Mouse (Mus musculus): ENCODE results near the gene Mfsd4a.
A peak's percentile ranks its signal among the peaks of the same experiment; 100 is the strongest.

The Mfsd4a gene

GRCm38 (mm10) chr1:131990083-131990760 is 77.6 kb downstream of the Mfsd4a start:
- no peak for DNase-seq (ENCODE audit: low spot score in 2 of 2)

- DNase-seq (ENCODE audit: low spot score in 2 of 2), result no peak
Measured at GRCm38 (mm10) chr1:131989476-131989875, 78.4 kb downstream of the Mfsd4a start.

- DNase-seq (ENCODE audit: low spot score in 2 of 2), result no peak
Measured at GRCm38 (mm10) chr1:131987432-131987831, 80.4 kb downstream of the Mfsd4a start.

GRCm38 (mm10) chr1:131983806-131984205 is 84.1 kb downstream of the Mfsd4a start:
- no peak for DNase-seq (ENCODE audit: low spot score in 2 of 2)

- DNase-seq (ENCODE audit: low spot score in 2 of 2), result peak; percentile 75 to 89
Measured at GRCm38 (mm10) chr1:131982907-131983306, 85.0 kb downstream of the Mfsd4a start.

- peak; percentile 62 to 81 for DNase-seq (ENCODE audit: low spot score in 2 of 2)
Measured at GRCm38 (mm10) chr1:131981378-131982013, 86.4 kb downstream of the Mfsd4a start.

- DNase-seq (ENCODE audit: low spot score in 2 of 2), result no peak
Measured at GRCm38 (mm10) chr1:131980471-131980870, 87.4 kb downstream of the Mfsd4a start.

- no peak for DNase-seq (ENCODE audit: low spot score in 2 of 2)
Measured at GRCm38 (mm10) chr1:131976886-131977285, 91.0 kb downstream of the Mfsd4a start.

GRCm38 (mm10) chr1:131973991-131974390 is 93.9 kb downstream of the Mfsd4a start:
- DNase-seq (ENCODE audit: low spot score in 2 of 2), result no peak
